Mouse (Mus musculus): Measurements from ENCODE around the gene Scly. TPM values are rescaled to one million over a fixed set of nuclear protein-coding genes. Genes with fewer than 3 reads are reported as not detected.

Scly gene
- total RNA-seq, 1 experiment: 12.0 TPM

- no peak for DNase-seq (ENCODE audit: low read depth, low spot score)
- Histone ChIP-seq H3K9me3 (ENCODE audit: control insufficient read depth, insufficient read depth, low read depth, low read length) (no peaks in the 10 kb centered on the region), H3K4me1 (ENCODE audit: control insufficient read depth in 2 of 2, insufficient read depth in 2 of 2, low read length in 2 of 2, poor library complexity in 1 of 2) (no peaks in the 10 kb centered on the region; a peak in 1 of 4 replicates), H3K27ac (ENCODE audit: insufficient read depth, low read depth, low read length, poor library complexity, severe bottlenecking) (no peak overlapping the region), H3K4me3 (ENCODE audit: insufficient read depth in 1 of 2, low read depth in 1 of 2, low read length in 2 of 2, poor library complexity in 1 of 2, severe bottlenecking in 1 of 2) (no peak overlapping the region), H3K36me3 (ENCODE audit: control insufficient read depth, insufficient read depth, low read length, poor library complexity, severe bottlenecking) (no peaks in the 10 kb centered on the region), H3K9ac (ENCODE audit: insufficient read depth, low read depth, low read length, poor library complexity, severe bottlenecking) (no peak overlapping the region)
- in situ Hi-C loops (cut with MboI; ENCODE audit: low sequenced_read_pairs in 2 of 2, unreplicated experiment in 2 of 2): no loop called here
- TF ChIP-seq ZNF384 (IDR thresholded peaks at IDR 0.05; ENCODE audit: low read depth, low read length) (no peak), HCFC1 (IDR thresholded peaks at IDR 0.05; ENCODE audit: borderline replicate concordance, insufficient read depth, low read length) (no peak), CHD2 (IDR thresholded peaks at IDR 0.05; ENCODE audit: low read depth, low read length) (no peak), ZC3H11A (IDR thresholded peaks at IDR 0.05; ENCODE audit: borderline replicate concordance, low read depth, low read length) (no peak), MAFK (IDR thresholded peaks at IDR 0.05; ENCODE audit: insufficient read depth, low read depth, low read length) (no peak)
Measured at GRCm38 (mm10) chr1:91324646-91325045, 26.5 kb downstream of the Scly start.

- no peak overlapping the region for H3K4me3 ChIP-seq (ENCODE audit: insufficient read depth in 1 of 2, low read depth in 1 of 2, low read length in 2 of 2, poor library complexity in 1 of 2, severe bottlenecking in 1 of 2)
- no peak overlapping the region for H3K9ac ChIP-seq (ENCODE audit: insufficient read depth, low read depth, low read length, poor library complexity, severe bottlenecking)
- in situ Hi-C loops (cut with MboI; ENCODE audit: low sequenced_read_pairs in 2 of 2, unreplicated experiment in 2 of 2): no loop called here
- no peaks in the 10 kb centered on the region for H3K36me3 ChIP-seq (ENCODE audit: control insufficient read depth, insufficient read depth, low read length, poor library complexity, severe bottlenecking)
- no peaks in the 10 kb centered on the region; a peak in 1 of 4 replicates for H3K4me1 ChIP-seq (ENCODE audit: control insufficient read depth in 2 of 2, insufficient read depth in 2 of 2, low read length in 2 of 2, poor library complexity in 1 of 2)
- no peaks in the 10 kb centered on the region for H3K9me3 ChIP-seq (ENCODE audit: control insufficient read depth, insufficient read depth, low read depth, low read length)
- no peak for DNase-seq (ENCODE audit: low read depth, low spot score)
- no peak overlapping the region for H3K27ac ChIP-seq (ENCODE audit: insufficient read depth, low read depth, low read length, poor library complexity, severe bottlenecking)
- no peak for TF ChIP-seq HCFC1 (IDR thresholded peaks at IDR 0.05; ENCODE audit: borderline replicate concordance, insufficient read depth, low read length)
- TF ChIP-seq MAFK (IDR thresholded peaks at IDR 0.05; ENCODE audit: insufficient read depth, low read depth, low read length): no peak
- TF ChIP-seq ZC3H11A (IDR thresholded peaks at IDR 0.05; ENCODE audit: borderline replicate concordance, low read depth, low read length): no peak
- TF ChIP-seq CHD2 (IDR thresholded peaks at IDR 0.05; ENCODE audit: low read depth, low read length): no peak
- TF ChIP-seq ZNF384 (IDR thresholded peaks at IDR 0.05; ENCODE audit: low read depth, low read length): no peak
Measured at GRCm38 (mm10) chr1:91325488-91326042, 27.4 kb downstream of the Scly start.

GRCm38 (mm10) chr1:91332102-91332501 is 34.0 kb downstream of the Scly start:
- H3K27ac ChIP-seq (ENCODE audit: insufficient read depth, low read depth, low read length, poor library complexity, severe bottlenecking): no peak overlapping the region
- DNase-seq (ENCODE audit: low read depth, low spot score): no peak
- no peak overlapping the region for H3K9ac ChIP-seq (ENCODE audit: insufficient read depth, low read depth, low read length, poor library complexity, severe bottlenecking)
- H3K9me3 ChIP-seq (ENCODE audit: control insufficient read depth, insufficient read depth, low read depth, low read length): no peaks in the 10 kb centered on the region
- no peak for TF ChIP-seq ZNF384 (IDR thresholded peaks at IDR 0.05; ENCODE audit: low read depth, low read length)
- TF ChIP-seq HCFC1 (IDR thresholded peaks at IDR 0.05; ENCODE audit: borderline replicate concordance, insufficient read depth, low read length): no peak
- TF ChIP-seq ZC3H11A (IDR thresholded peaks at IDR 0.05; ENCODE audit: borderline replicate concordance, low read depth, low read length): no peak
- no peak for TF ChIP-seq CHD2 (IDR thresholded peaks at IDR 0.05; ENCODE audit: low read depth, low read length)
- no peak for TF ChIP-seq MAFK (IDR thresholded peaks at IDR 0.05; ENCODE audit: insufficient read depth, low read depth, low read length)
- in situ Hi-C loops (cut with MboI; ENCODE audit: low sequenced_read_pairs in 2 of 2, unreplicated experiment in 2 of 2): no loop called here
- no peaks in the 10 kb centered on the region for H3K4me1 ChIP-seq (ENCODE audit: control insufficient read depth in 2 of 2, insufficient read depth in 2 of 2, low read length in 2 of 2, poor library complexity in 1 of 2)
- H3K4me3 ChIP-seq (ENCODE audit: insufficient read depth in 1 of 2, low read depth in 1 of 2, low read length in 2 of 2, poor library complexity in 1 of 2, severe bottlenecking in 1 of 2): no peak overlapping the region
- H3K36me3 ChIP-seq (ENCODE audit: control insufficient read depth, insufficient read depth, low read length, poor library complexity, severe bottlenecking): no peaks in the 10 kb centered on the region

- Histone ChIP-seq H3K9me3 (ENCODE audit: control insufficient read depth, insufficient read depth, low read depth, low read length) (no peaks in the 10 kb centered on the region), H3K4me1 (ENCODE audit: control insufficient read depth in 2 of 2, insufficient read depth in 2 of 2, low read length in 2 of 2, poor library complexity in 1 of 2) (peaks cover 0 to 2% of the 10 kb centered on the region in 2 experiments; a peak in 1 of 4 replicates), H3K4me3 (ENCODE audit: insufficient read depth in 1 of 2, low read depth in 1 of 2, low read length in 2 of 2, poor library complexity in 1 of 2, severe bottlenecking in 1 of 2) (no peak overlapping the region), H3K27ac (ENCODE audit: insufficient read depth, low read depth, low read length, poor library complexity, severe bottlenecking) (no peak overlapping the region), H3K36me3 (ENCODE audit: control insufficient read depth, insufficient read depth, low read length, poor library complexity, severe bottlenecking) (no peaks in the 10 kb centered on the region), H3K9ac (ENCODE audit: insufficient read depth, low read depth, low read length, poor library complexity, severe bottlenecking) (no peak overlapping the region)
- TF ChIP-seq ZC3H11A (IDR thresholded peaks at IDR 0.05; ENCODE audit: borderline replicate concordance, low read depth, low read length): no peak
- no peak for TF ChIP-seq CHD2 (IDR thresholded peaks at IDR 0.05; ENCODE audit: low read depth, low read length)
- TF ChIP-seq HCFC1 (IDR thresholded peaks at IDR 0.05; ENCODE audit: borderline replicate concordance, insufficient read depth, low read length): no peak
- TF ChIP-seq ZNF384 (IDR thresholded peaks at IDR 0.05; ENCODE audit: low read depth, low read length): no peak
- no peak for TF ChIP-seq MAFK (IDR thresholded peaks at IDR 0.05; ENCODE audit: insufficient read depth, low read depth, low read length)
- in situ Hi-C loops (cut with MboI; ENCODE audit: low sequenced_read_pairs in 2 of 2, unreplicated experiment in 2 of 2): no loop called here
- DNase-seq (ENCODE audit: low read depth, low spot score): no peak
Measured at GRCm38 (mm10) chr1:91333582-91333981, 35.4 kb downstream of the Scly start.
